Mouse (Mus musculus) heart, adult 2 months (tissue): ENCODE measurements around the gene Cdcp2. TPM values are rescaled to one million over a fixed set of nuclear protein-coding genes. Genes with fewer than 3 reads are reported as not detected.
A peak's percentile ranks its signal among the peaks of the same experiment; 100 is the strongest.

Experiments used
- DNase-seq, 2 experiments: peaks; one replicate each; pipeline ENCODE4 v3.0.0; 2021
- H3K27ac ChIP-seq: fragments of 200-600 bp; 2 replicates; pipeline ENCODE4 v1.8.1; 2022
- H3K27me3 ChIP-seq: fragments of 200-500 bp; 2 replicates; pipeline ENCODE4 v1.6.1; 2012; ENCODE audit warnings: mild to moderate bottlenecking, low read length, inconsistent platforms, mixed read lengths; ENCODE audit not compliant: control insufficient read depth, insufficient read depth
- H3K36me3 ChIP-seq: fragments of 200-500 bp; 2 replicates; pipeline ENCODE4 v1.6.1; 2012; ENCODE audit warnings: low read length, inconsistent platforms; ENCODE audit not compliant: control insufficient read depth, insufficient read depth
- H3K4me1 ChIP-seq: fragments of 200-500 bp; 2 replicates; pipeline ENCODE4 v1.6.1; 2011; ENCODE audit warnings: low read length; ENCODE audit not compliant: control insufficient read depth, insufficient read depth
- H3K4me3 ChIP-seq: fragments of 200-600 bp; 2 replicates; pipeline ENCODE4 v1.8.1; 2022
- H3K79me2 ChIP-seq: fragments of 200-500 bp; replicated peaks from 2 replicates; pipeline ENCODE4 v1.6.1; 2012; ENCODE audit warnings: mild to moderate bottlenecking, inconsistent platforms, low read length, moderate library complexity, mixed read lengths; ENCODE audit not compliant: control insufficient read depth, insufficient read depth
- H3K9ac ChIP-seq: fragments of 200-500 bp; 2 replicates; pipeline ENCODE4 v1.6.1; 2012; ENCODE audit warnings: low read depth, mild to moderate bottlenecking, control low read depth, inconsistent platforms, low read length, mixed read lengths
- CTCF ChIP-seq: fragments of 200-600 bp; IDR thresholded peaks from 2 replicates; pipeline ENCODE4 v1.8.1; 2022; ENCODE audit warnings: antibody characterized with exemption, mild to moderate bottlenecking, moderate library complexity
- EP300 ChIP-seq: fragments of 200-500 bp; IDR thresholded peaks from 2 replicates; pipeline ENCODE4 v1.6.1; 2011; ENCODE audit warnings: low read depth, low read length, control low read depth; ENCODE audit not compliant: insufficient read depth
- POLR2A ChIP-seq: fragments of 200-500 bp; IDR thresholded peaks from 2 replicates; pipeline ENCODE4 v1.6.1; 2011; ENCODE audit warnings: mild to moderate bottlenecking, low read depth, low read length, control low read depth; ENCODE audit not compliant: insufficient read depth
- WGBS: fragments of 180-500 bp; shearing (Covaris S2); methylation state at CpG from one replicate; pipeline ENCODE4 v1.1.7; 2018; 5-methylcytosine and 5-hydroxymethylcytosine counted together
- intact Hi-C: fragments of 180-260 bp; cut with DNase I; formaldehyde crosslinking; loops from one replicate; pipeline ENCODE4 v1.15.1; 2025
- polyA plus RNA-seq: library from polyadenylated mRNA; depleted of rRNA; stranded (reverse); fragments of >200 nt; gene quantifications from 2 replicates; pipeline ENCODE4 v1.2.3, GENCODE M21; 2012
- total RNA-seq, 2 experiments: library from RNA; stranded (reverse); gene quantifications; 2 replicates each; pipeline ENCODE4 v1.2.3; 2021

The Cdcp2 gene
- total and polyA plus RNA-seq, 3 experiments, result not detected

DNA sequence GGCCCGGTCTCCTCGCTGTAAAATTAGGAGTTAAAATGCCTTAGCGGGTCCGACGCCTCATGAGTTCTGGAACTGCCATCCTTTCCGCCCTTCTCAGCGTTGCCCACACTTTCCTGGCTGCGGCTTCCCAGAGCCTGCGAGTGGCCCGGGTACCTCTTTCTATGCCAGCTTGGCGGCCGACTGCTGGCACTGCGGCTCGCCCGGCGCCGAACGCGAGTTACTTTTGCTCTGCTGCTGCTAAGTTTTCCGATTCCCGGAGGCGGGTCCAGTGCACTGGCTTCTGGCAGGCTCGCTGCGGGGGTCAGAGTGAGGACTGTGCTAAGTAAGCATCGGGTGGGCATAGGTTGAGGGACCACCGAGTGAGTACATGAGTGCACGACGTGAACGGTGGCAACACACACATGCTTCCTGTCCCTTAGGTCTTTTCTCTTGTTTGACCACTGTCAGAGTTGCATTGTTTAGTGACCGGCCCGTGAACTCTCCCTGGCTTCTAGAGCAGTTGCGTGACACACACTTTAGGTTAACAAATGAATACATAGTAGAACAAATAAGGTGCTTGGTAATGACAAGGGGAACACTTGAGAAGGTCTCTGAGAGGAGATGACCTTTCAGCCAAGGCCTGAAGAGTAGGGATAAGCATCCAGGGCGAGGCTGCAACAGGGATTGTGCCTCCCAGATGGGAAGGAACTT, 29.4 kb upstream of the Cdcp2 start:
- TF ChIP-seq EP300, result no peak
- TF ChIP-seq CTCF, result 0 out of 2 replicates have a peak, but pooled peaks have one; percentile 6
- no peaks in the 10 kb centered on the region for H3K27me3 ChIP-seq
- DNase-seq, result no peak
- no peaks in the 10 kb centered on the region for H3K4me1 ChIP-seq
- no peaks in the 10 kb centered on the region for H3K36me3 ChIP-seq
- H3K27ac ChIP-seq, result peak overlapping the region; percentile 62
- no peaks in the 10 kb centered on the region for H3K79me2 ChIP-seq
- peak overlapping the region; percentile 75 for H3K9ac ChIP-seq
- intact Hi-C loops, result loop anchor here (2.0 to 5.0 kb wide), 3 partner anchors 95 to 228 kb away; partner anchors contain the start of gene Ssbp3
- peak overlapping the region; percentile 61 for H3K4me3 ChIP-seq
- WGBS, result 4% methylated on average over 33 of the region's 33 CpGs

GRCm38 (mm10) chr4:107072343-107072742, 24.3 kb upstream of the Cdcp2 start:
- TF ChIP-seq EP300, result no peak
- no peak for TF ChIP-seq CTCF
- no peak for TF ChIP-seq POLR2A
- Histone ChIP-seq H3K79me2 (no peaks in the 10 kb centered on the region), H3K36me3 (no peaks in the 10 kb centered on the region), H3K27ac (no peak overlapping the region), H3K9ac (no peak overlapping the region), H3K4me1 (no peaks in the 10 kb centered on the region), H3K27me3 (no peaks in the 10 kb centered on the region), H3K4me3 (no peak overlapping the region)
- intact Hi-C loops, result no loop called here
- DNase-seq, result no peak
- 90% methylated on average over 9 of the region's 9 CpGs for WGBS

DNA sequence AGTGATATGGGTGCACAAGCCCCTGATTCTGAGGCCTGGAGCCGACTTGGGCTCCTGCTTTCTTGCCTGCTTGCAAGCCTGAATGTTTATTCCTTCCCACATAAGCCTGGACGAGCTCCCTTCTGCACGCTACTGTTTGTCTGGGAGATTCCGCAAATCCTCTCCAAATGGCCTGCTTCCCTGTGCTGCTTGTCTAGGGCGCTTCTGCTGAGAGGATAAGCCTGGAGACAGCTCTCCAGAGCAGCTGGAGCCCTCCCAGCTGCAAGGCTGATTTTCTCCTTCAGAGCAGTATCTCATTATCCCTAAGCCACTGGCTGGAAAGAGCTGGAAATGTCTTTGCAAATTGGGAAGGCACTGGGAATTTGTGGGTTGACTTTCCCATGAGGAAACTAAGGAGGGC, 21.2 kb upstream of the Cdcp2 start:
- TF ChIP-seq POLR2A (no peak), CTCF (no peak), EP300 (no peak)
- intact Hi-C loops, result no loop called here
- Histone ChIP-seq H3K36me3 (no peaks in the 10 kb centered on the region), H3K79me2 (no peaks in the 10 kb centered on the region), H3K4me1 (peaks cover 1% of the 10 kb centered on the region), H3K27ac (no peak overlapping the region), H3K4me3 (no peak overlapping the region), H3K27me3 (no peaks in the 10 kb centered on the region), H3K9ac (no peak overlapping the region)
- DNase-seq, result no peak
- 75% methylated on average over 5 of the region's 5 CpGs for WGBS

DNA sequence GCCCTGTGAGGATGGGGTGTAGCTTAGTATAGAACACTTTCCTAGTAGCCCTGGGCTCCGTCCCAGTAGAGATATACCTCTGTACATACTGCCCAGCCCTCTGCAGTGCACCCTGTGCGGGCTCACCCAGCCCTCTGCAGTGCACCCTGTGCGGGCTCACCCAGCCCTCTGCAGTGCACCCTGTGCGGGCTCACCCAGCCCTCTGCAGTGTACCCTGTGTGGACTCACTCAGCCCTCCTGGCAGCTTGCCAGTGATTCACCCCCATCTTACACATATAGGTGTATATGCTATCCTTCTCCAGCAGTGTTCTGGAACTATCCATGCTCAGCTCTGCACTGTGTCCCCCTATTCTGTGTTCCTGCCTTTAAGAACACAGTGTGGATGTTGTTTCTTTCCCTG, 17.8 kb upstream of the Cdcp2 start:
- WGBS, result 94% methylated on average over 4 of the region's 4 CpGs
- Histone ChIP-seq H3K4me3 (no peak overlapping the region), H3K36me3 (no peaks in the 10 kb centered on the region), H3K9ac (no peak overlapping the region), H3K27ac (no peak overlapping the region), H3K4me1 (peaks cover 2% of the 10 kb centered on the region), H3K79me2 (no peaks in the 10 kb centered on the region), H3K27me3 (no peaks in the 10 kb centered on the region)
- intact Hi-C loops, result no loop called here
- DNase-seq, result no peak
- TF ChIP-seq POLR2A (no peak), EP300 (no peak)

- Histone ChIP-seq H3K4me3 (no peak overlapping the region), H3K27ac (no peak overlapping the region)
- intact Hi-C loops, result no loop called here
These were observed 17.0 kb upstream of the Cdcp2 start for GRCm38 (mm10) chr4:107079716-107080115.

DNA sequence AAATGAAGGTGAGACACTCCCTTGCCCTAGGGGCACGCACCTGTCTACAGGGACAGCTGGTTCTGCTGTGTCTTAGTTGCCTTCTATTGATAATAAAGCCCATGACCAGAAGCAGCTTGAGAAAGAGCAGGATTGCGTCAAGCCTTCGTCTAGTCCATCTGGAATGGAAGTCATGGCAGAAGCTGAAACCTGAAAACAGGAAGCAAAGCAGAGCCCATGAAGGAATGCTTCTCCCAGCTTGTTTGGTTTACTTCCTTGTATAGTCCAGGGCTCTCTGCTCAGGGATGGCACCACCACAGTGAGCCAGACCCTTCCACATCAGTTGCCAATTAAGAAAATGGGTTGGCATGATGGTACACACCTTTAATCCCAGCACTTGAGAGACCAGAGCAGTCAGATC, 14.5 kb upstream of the Cdcp2 start:
- Histone ChIP-seq H3K79me2 (no peaks in the 10 kb centered on the region), H3K9ac (no peak overlapping the region), H3K36me3 (no peaks in the 10 kb centered on the region), H3K27ac (no peak overlapping the region), H3K4me3 (no peak overlapping the region), H3K4me1 (peaks cover 2% of the 10 kb centered on the region), H3K27me3 (no peaks in the 10 kb centered on the region)
- 84% methylated on average over 3 of the region's 3 CpGs for WGBS
- intact Hi-C loops, result no loop called here
- TF ChIP-seq CTCF (no peak), POLR2A (no peak), EP300 (no peak)
- no peak for DNase-seq

More at GRCm38 (mm10) chr4:107079716-107080115, 17.0 kb upstream of the Cdcp2 start:
- Histone ChIP-seq H3K9ac (no peak overlapping the region), H3K27me3 (no peaks in the 10 kb centered on the region), H3K4me1 (peaks cover 2% of the 10 kb centered on the region), H3K79me2 (no peaks in the 10 kb centered on the region), H3K36me3 (no peaks in the 10 kb centered on the region)
- TF ChIP-seq POLR2A (no peak), EP300 (no peak), CTCF (no peak)
- no peak for DNase-seq
